Mouse (Mus musculus) embryonic facial prominence, embryonic 12.5 days (tissue): ENCODE data around the gene Dgcr2. TPM values are rescaled to one million over a fixed set of nuclear protein-coding genes. Genes with fewer than 3 reads are reported as not detected.

ENCODE experiments used
- ATAC-seq: fragments of 200-750 bp; cut with Nextera tagmentation; 2 replicates; pipeline ENCODE4 v1.8.0; 2017; ENCODE audit not compliant: insufficient number of reproducible peaks, insufficient read depth, low FRiP score, low TSS enrichment
- H3K27ac ChIP-seq: fragments of 300-500 bp; sonication (generic); 2 replicates; pipeline ENCODE4 v1.5.1; 2016; ENCODE audit warnings: mild to moderate bottlenecking
- H3K27me3 ChIP-seq: fragments of 300-500 bp; sonication (generic); 2 replicates; pipeline ENCODE4 v1.6.1; 2016; ENCODE audit warnings: mild to moderate bottlenecking, moderate library complexity
- H3K36me3 ChIP-seq: fragments of 300-500 bp; sonication (generic); 2 replicates; pipeline ENCODE4 v1.6.1; 2016; ENCODE audit warnings: mild to moderate bottlenecking
- H3K4me1 ChIP-seq: fragments of 300-500 bp; sonication (generic); 2 replicates; pipeline ENCODE4 v1.6.1; 2016
- H3K4me2 ChIP-seq: fragments of 300-500 bp; sonication (generic); replicated peaks from 2 replicates; pipeline ENCODE4 v1.6.1; 2016; ENCODE audit warnings: mild to moderate bottlenecking, moderate library complexity
- H3K4me3 ChIP-seq: fragments of 300-500 bp; sonication (generic); 2 replicates; pipeline ENCODE4 v1.5.1; 2016; ENCODE audit warnings: mild to moderate bottlenecking
- H3K9ac ChIP-seq: fragments of 300-500 bp; sonication (generic); 2 replicates; pipeline ENCODE4 v1.6.1; 2016; ENCODE audit warnings: mild to moderate bottlenecking, moderate library complexity
- H3K9me3 ChIP-seq: fragments of 300-500 bp; sonication (generic); 2 replicates; pipeline ENCODE4 v1.6.1; 2016; ENCODE audit warnings: mild to moderate bottlenecking, moderate library complexity
- WGBS: fragments of 180-500 bp; shearing (Covaris S2); methylation state at CpG from one replicate; pipeline ENCODE4 v1.1.7; 2016; 5-methylcytosine and 5-hydroxymethylcytosine counted together
- polyA plus RNA-seq: library from polyadenylated mRNA; unstranded; fragments of >200 nt; fragmentation: Nextera tagmentation; extraction: Ambion mirVana; gene quantifications from 2 replicates; pipeline ENCODE4 v1.2.1, GENCODE M21; 2016

Dgcr2 gene
- polyA plus RNA-seq, 1 experiment from 2014 or later, result 105 TPM

DNA sequence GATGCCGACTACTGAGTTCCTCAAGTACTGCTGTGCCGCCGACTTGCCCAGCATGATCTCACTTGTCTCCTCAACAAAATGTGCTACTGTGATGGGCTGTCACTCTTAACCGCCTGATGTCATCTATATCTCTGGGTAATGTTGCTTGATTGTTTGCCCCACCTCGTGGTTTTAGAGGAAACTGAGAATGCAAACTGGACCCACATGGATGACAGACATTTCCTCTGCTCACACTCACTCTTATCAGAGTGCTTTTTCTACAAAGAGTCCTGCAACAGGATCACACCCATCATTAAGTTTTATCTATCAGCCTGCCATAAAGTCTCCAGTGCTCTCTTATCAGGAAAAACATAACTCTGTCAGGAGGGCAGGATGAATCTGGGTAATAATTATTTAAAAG is 27.1 kb downstream of the Dgcr2 start:
- Histone ChIP-seq H3K4me1 (no peaks in the 10 kb centered on the region), H3K27ac (no peak overlapping the region), H3K4me3 (no peak overlapping the region), H3K36me3 (peaks cover 50% of the 10 kb centered on the region), H3K27me3 (no peaks in the 10 kb centered on the region), H3K9me3 (no peaks in the 10 kb centered on the region), H3K4me2 (no peak overlapping the region), H3K9ac (no peak overlapping the region)
- WGBS, result 90% methylated on average over 5 of the region's 5 CpGs
- ATAC-seq, result no peak

DNA sequence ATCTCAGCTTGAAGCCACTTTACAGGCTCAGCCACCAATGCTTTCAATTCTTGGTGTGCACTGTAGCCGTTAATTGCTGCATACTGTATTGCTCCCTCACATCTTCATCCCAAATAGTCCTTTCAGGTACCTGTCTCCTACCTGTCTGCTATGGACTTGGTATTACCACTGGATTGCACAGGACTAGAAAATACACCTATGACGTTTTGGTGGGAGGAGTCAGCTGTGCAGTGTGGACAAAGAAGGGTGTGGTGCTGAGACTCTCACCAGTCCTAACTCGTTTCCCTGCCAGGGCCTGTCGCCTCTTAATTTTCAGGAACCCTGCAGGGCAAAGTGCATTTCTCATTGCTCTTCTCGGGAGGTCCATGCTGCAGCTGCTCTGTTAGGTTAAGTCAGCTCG is 32.6 kb downstream of the Dgcr2 start:
- H3K27me3 ChIP-seq, result no peaks in the 10 kb centered on the region
- 76% methylated on average over 6 of the region's 6 CpGs for WGBS
- no peak overlapping the region for H3K4me2 ChIP-seq
- no peaks in the 10 kb centered on the region; the same call in 1 of the 2 replicates for H3K4me1 ChIP-seq
- no peaks in the 10 kb centered on the region for H3K9me3 ChIP-seq
- peaks cover 33% of the 10 kb centered on the region for H3K36me3 ChIP-seq
- H3K4me3 ChIP-seq, result no peak overlapping the region
- no peak for ATAC-seq
- H3K27ac ChIP-seq, result no peak overlapping the region
- no peak overlapping the region for H3K9ac ChIP-seq

DNA sequence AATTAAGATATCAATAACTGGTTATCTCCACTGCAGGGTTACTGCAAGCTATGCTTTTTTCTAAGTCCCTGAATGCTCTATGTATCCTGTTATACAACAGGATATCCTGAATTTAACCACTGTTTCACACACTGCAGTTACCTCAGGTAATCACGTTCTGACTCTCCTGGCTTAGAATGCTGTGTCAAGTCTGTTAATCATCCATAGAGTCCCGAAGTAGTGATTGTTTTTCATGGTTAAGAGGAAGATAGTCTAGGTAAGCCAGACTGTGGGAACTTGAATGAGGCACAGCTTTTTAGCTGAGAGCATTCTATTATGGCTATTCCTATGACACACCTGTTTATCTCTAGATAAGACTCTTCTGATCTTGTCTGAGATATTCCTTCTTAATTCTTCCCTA is 33.1 kb downstream of the Dgcr2 start:
- Histone ChIP-seq H3K9me3 (no peaks in the 10 kb centered on the region), H3K27ac (no peak overlapping the region), H3K9ac (no peak overlapping the region), H3K4me3 (no peak overlapping the region), H3K27me3 (no peaks in the 10 kb centered on the region), H3K4me1 (no peaks in the 10 kb centered on the region; the same call in 1 of the 2 replicates), H3K36me3 (peaks cover 28% of the 10 kb centered on the region), H3K4me2 (no peak overlapping the region)
- WGBS, result 88% methylated on average over 2 of the region's 2 CpGs
- ATAC-seq, result no peak

DNA sequence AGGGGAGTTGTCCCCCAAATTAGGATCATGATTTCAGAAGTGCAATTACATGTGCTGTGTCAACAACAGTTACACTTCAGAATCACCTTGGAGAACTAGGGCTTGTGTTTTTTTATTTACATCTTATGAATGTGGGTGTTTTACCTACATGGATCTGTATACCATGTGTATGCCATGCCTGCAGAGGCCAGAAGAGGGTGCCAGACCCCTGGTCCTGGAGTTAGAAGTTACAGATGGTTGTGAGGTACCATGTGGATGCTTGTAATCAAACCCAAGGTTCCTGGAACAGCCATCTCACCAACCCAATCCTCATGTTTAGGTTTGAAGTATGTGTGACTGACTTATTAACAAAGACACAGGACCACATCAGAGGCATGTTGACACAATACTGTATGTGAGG is 39.8 kb downstream of the Dgcr2 start:
- ATAC-seq, result no peak
- H3K4me1 ChIP-seq, result no peaks in the 10 kb centered on the region; the same call in 1 of the 2 replicates
- no peak overlapping the region for H3K4me2 ChIP-seq
- H3K4me3 ChIP-seq, result no peak overlapping the region
- H3K36me3 ChIP-seq, result peaks cover 60% of the 10 kb centered on the region
- H3K27me3 ChIP-seq, result no peaks in the 10 kb centered on the region
- H3K9ac ChIP-seq, result no peak overlapping the region
- H3K9me3 ChIP-seq, result no peaks in the 10 kb centered on the region
- H3K27ac ChIP-seq, result no peak overlapping the region

DNA sequence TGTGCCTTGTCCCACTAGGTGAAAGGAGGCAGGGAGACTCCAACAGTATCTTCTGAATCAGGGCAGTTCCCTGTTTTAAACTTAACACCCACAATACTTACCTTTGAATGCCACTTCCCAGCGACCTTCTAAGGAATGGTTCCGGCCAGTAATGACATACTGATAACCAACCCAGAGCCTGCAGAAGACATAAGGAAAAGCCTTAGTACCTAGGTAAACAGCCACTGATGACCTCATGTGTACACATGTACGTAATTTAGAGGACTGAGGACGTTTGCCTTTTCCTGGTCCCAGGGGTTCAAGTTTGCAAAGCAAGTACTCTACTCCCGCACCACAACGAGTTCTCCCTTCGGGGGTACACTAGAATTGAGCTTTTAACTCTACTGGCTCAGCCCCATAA is 41.2 kb downstream of the Dgcr2 start:
- Histone ChIP-seq H3K4me1 (no peaks in the 10 kb centered on the region; the same call in 1 of the 2 replicates), H3K4me2 (no peak overlapping the region), H3K27ac (no peak overlapping the region), H3K4me3 (no peak overlapping the region), H3K36me3 (peaks cover 70% of the 10 kb centered on the region), H3K9ac (no peak overlapping the region), H3K27me3 (no peaks in the 10 kb centered on the region), H3K9me3 (no peaks in the 10 kb centered on the region)
- ATAC-seq, result no peak
- WGBS, result 89% methylated on average over 7 of the region's 7 CpGs

DNA sequence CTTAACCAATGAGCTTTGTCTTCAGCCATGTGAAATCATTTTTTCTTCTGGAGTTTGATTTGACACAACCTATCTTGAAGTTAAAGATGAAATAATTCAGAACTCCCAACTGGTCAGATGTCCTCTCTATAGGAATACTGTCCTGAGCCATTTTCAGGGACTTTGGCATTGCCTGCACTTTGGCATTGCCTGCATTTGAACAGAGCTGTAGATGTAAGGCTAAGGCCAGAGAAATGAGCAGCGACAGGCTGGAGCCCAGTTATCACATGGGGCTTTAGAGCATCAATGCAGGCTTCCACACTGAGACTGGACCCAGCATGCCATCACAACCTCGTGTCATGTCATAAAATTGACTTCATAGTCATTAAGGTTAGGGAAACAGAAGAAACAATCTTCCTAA is 45.1 kb downstream of the Dgcr2 start:
- no peaks in the 10 kb centered on the region for H3K9me3 ChIP-seq
- ATAC-seq, result no peak
- no peak overlapping the region for H3K9ac ChIP-seq
- no peak overlapping the region for H3K4me2 ChIP-seq
- 88% methylated on average over 2 of the region's 2 CpGs for WGBS
- no peaks in the 10 kb centered on the region for H3K27me3 ChIP-seq
- H3K27ac ChIP-seq, result no peak overlapping the region
- no peaks in the 10 kb centered on the region for H3K4me1 ChIP-seq
- H3K36me3 ChIP-seq, result peaks cover 85% of the 10 kb centered on the region
- no peak overlapping the region for H3K4me3 ChIP-seq

DNA sequence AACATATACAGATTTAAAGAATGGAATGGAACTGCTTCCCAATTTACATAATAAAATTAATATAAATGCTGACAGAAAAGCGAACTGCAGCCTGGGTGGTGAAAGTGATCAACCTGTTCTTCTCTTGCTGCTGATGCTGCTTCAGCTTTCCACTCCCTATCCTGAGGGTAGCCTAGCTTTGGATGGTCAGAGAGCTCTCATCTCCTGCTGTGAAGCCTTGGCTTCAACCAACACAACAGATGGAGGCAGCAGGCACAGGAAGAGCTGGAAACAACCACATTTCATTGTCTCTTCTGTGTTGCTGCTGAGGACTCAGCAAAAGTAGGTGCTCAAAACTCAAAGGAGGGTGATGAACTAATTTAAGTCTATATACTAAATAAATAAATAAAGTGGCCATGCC is 46.5 kb downstream of the Dgcr2 start:
- no peaks in the 10 kb centered on the region for H3K4me1 ChIP-seq
- H3K4me3 ChIP-seq, result no peak overlapping the region
- no peaks in the 10 kb centered on the region for H3K27me3 ChIP-seq
- H3K9ac ChIP-seq, result no peak overlapping the region
- H3K27ac ChIP-seq, result no peak overlapping the region
- WGBS, result 92% methylated on average over 1 of the region's 1 CpGs
- peaks cover 84% of the 10 kb centered on the region for H3K36me3 ChIP-seq
- no peak for ATAC-seq
- no peaks in the 10 kb centered on the region for H3K9me3 ChIP-seq
- H3K4me2 ChIP-seq, result no peak overlapping the region

DNA sequence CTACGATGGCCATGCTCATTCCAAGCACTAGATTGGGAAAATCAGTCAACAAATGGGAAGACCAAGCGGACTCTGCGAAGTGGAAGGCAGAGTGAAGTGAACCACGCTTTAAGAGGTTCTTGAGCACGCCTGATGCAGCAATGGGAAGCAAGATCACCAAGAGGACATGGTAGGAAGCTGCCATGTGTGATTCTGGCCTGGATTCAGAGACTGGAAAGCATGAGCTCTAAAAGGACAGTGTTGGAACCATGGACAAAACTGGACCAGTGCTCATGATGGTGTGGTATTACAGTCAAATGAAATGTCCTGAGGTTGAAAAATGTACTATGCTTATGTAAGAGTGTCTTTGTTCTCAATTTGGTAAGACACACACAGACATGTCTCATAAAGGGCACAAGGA is 47.0 kb downstream of the Dgcr2 start:
- Histone ChIP-seq H3K27me3 (no peaks in the 10 kb centered on the region), H3K4me1 (no peaks in the 10 kb centered on the region), H3K27ac (no peak overlapping the region), H3K9ac (no peak overlapping the region), H3K9me3 (no peaks in the 10 kb centered on the region), H3K4me2 (no peak overlapping the region), H3K36me3 (peaks cover 84% of the 10 kb centered on the region), H3K4me3 (no peak overlapping the region)
- WGBS, result 93% methylated on average over 5 of the region's 5 CpGs
- no peak for ATAC-seq

DNA sequence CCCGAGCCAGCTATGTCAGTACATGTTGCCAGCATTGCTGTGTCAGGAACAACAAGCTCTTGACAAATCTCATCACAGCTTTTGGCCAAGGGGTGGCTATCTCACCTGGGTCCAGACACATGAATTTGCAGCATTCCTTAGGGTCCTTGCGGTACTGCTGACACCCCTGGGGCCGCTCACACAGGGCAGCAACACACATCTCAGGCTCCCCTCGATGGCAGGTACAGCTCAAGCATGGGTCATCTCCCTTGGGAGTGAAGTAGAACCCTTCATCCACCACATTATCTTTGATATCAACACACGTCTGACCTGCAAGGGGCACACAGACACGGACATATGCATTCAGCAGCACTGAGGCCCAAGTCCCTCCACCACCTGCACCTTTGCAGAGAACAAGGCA is 48.9 kb downstream of the Dgcr2 start:
- Histone ChIP-seq H3K27me3 (no peaks in the 10 kb centered on the region), H3K9ac (no peak overlapping the region), H3K36me3 (peaks cover 88% of the 10 kb centered on the region), H3K27ac (no peak overlapping the region), H3K4me2 (no peak overlapping the region), H3K4me1 (no peaks in the 10 kb centered on the region), H3K9me3 (no peaks in the 10 kb centered on the region), H3K4me3 (no peak overlapping the region)
- WGBS, result 83% methylated on average over 6 of the region's 6 CpGs
- ATAC-seq, result no peak

DNA sequence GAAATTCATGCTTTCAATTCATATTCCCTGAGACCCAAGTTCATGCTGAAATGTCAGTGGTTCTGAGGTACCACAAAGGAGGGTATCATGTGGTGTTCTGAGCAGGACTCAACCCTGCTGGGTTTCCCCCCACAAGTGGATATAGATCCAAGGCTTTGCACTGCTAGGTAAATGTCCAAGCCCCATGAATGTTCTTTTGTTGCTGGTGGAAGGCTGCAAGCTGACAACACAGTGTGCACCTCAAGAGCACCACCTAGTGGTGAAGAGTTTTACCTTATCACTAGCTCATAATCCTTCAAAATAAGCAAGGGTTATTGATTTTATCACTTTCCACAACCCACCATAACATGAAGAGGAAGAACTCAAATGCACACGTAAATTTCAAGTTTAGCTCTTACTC is 49.4 kb downstream of the Dgcr2 start:
- ATAC-seq, result no peak
- no peak overlapping the region for H3K4me3 ChIP-seq
- H3K9me3 ChIP-seq, result no peaks in the 10 kb centered on the region
- no peak overlapping the region for H3K9ac ChIP-seq
- H3K4me2 ChIP-seq, result no peak overlapping the region
- no peaks in the 10 kb centered on the region for H3K4me1 ChIP-seq
- WGBS, result 15% methylated on average over 1 of the region's 1 CpGs
- no peak overlapping the region for H3K27ac ChIP-seq
- H3K36me3 ChIP-seq, result peaks cover 88% of the 10 kb centered on the region
- no peaks in the 10 kb centered on the region for H3K27me3 ChIP-seq

DNA sequence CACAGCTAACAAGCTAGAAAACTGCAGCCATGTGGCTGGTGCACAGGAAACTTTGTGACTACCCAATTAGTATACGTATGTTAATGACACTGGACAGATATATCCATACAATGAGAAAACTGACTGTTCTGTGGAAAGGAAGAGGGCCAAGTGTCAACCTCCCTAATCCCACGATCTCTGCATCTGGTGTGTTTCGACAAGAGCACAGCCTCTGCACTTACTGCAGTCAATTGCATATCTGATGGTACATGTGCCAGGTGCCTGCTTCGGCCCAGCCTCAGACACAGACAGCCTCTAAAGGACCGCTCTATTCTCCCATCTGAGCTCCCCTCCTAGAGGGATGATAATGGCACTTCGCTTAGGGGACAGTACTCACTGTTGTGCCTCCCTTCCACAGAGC is 49.9 kb downstream of the Dgcr2 start:
- Histone ChIP-seq H3K36me3 (peaks cover 90% of the 10 kb centered on the region), H3K9ac (no peak overlapping the region), H3K27ac (no peak overlapping the region), H3K4me3 (no peak overlapping the region), H3K4me1 (no peaks in the 10 kb centered on the region), H3K4me2 (no peak overlapping the region), H3K27me3 (no peaks in the 10 kb centered on the region), H3K9me3 (no peaks in the 10 kb centered on the region)
- 98% methylated on average over 6 of the region's 6 CpGs for WGBS
- no peak for ATAC-seq

DNA sequence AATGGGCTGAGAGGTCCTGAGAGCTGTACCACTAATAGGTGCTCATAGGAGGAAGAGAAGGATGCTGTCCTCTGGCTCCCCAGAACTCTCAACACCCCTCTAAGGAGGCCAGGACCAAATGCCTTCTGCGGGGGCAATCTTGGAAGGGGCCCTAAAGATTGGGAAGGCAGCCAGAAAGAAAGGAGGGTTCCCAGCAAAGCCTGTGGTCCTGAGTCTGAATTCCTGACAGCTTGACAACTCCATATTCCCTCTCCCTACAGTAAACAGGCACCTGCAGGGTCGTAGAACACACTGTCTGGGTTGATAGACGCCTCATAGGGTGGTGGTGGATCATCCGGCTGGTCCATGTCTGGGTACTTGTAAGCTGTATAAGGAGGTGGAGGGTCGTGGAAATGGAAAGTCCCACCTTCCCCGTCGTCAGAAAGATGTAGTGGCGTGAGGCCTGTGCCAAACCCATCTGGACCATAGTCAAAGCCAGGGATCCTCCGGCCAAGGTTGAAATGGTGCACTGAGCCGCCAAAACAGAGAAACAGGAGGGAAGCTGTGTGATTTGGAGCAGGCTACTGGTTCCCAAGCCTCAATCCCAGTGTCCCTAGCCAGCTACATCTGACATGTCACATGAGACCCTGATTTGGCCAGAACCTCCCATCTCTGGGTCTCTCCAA is 54.5 kb downstream of the Dgcr2 start:
- Histone ChIP-seq H3K9ac (no peak overlapping the region), H3K36me3 (peaks cover 86% of the 10 kb centered on the region), H3K27me3 (no peaks in the 10 kb centered on the region), H3K4me3 (no peak overlapping the region), H3K27ac (no peak overlapping the region), H3K9me3 (no peaks in the 10 kb centered on the region), H3K4me2 (no peak overlapping the region), H3K4me1 (no peaks in the 10 kb centered on the region)
- WGBS, result 92% methylated on average over 10 of the region's 10 CpGs
- ATAC-seq, result no peak

DNA sequence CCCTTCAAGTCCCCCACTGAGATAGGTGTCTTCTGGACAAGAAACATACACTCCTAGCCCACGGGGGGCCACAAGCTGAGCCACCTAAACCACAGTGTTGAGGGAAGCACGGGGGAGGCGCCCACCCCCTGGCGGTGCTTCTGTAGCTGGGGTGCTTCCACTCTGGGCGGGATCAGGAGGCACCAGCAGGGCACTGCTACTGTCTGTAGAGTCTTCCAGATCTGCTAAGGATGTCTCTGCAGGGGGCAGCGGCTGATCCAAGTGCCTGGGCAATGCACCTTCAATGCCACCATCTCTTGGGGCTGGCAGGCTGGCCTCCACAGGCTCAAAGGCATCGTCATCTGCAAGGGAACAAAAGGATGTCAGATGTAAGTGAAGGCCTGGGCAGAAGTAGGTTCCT is 55.9 kb downstream of the Dgcr2 start:
- H3K4me3 ChIP-seq, result no peak overlapping the region
- no peak overlapping the region for H3K4me2 ChIP-seq
- peaks cover 73% of the 10 kb centered on the region for H3K36me3 ChIP-seq
- H3K4me1 ChIP-seq, result no peaks in the 10 kb centered on the region
- H3K27me3 ChIP-seq, result peaks cover 2% of the 10 kb centered on the region; the same call in 1 of the 2 replicates
- ATAC-seq, result no peak
- no peak overlapping the region for H3K27ac ChIP-seq
- WGBS, result 96% methylated on average over 7 of the region's 7 CpGs
- H3K9me3 ChIP-seq, result no peaks in the 10 kb centered on the region
- no peak overlapping the region for H3K9ac ChIP-seq
